ENCODE assay signal across 17 mouse cellular contexts in genomic region chr13:5919966-5920365, GRCm38 (mm10).
"Had no signal": no experiment of that assay in that cellular context is flagged by ENCODE, and none has a peak within 500 bp of the region (broad histone marks: within the 10 kb centered on the region; RNA-seq: fewer than 3 reads in every experiment).

No protein-coding gene starts in this region.

- H3K27ac ChIP-seq: neural tube, embryonic 12.5 days; neural tube, embryonic 13.5 days; neural tube, embryonic 15.5 days; stomach, embryonic 15.5 days; stomach, postnatal 0 days had no signal

- DNase-seq: retina, postnatal 1 day; right cerebral cortex, adult 18-20 months; right cerebral cortex, postnatal 14 days; right cerebral cortex, postnatal 25 days; right cerebral cortex, postnatal 4 days; spleen, adult 18-20 months; thymus, adult 18-20 months; thymus, adult 2 months; thymus, postnatal 14 days; thymus, postnatal 25 days; thymus, postnatal 36 days; thymus, postnatal 4 days had no signal

- H3K36me3 ChIP-seq: neural tube, embryonic 12.5 days; neural tube, embryonic 13.5 days; neural tube, embryonic 15.5 days; stomach, embryonic 15.5 days had no signal

- H3K4me2 ChIP-seq: neural tube, embryonic 12.5 days; neural tube, embryonic 13.5 days; neural tube, embryonic 15.5 days; stomach, embryonic 15.5 days had no signal

- H3K4me3 ChIP-seq: neural tube, embryonic 12.5 days; neural tube, embryonic 13.5 days; neural tube, embryonic 15.5 days; stomach, embryonic 15.5 days had no signal

- H3K9ac ChIP-seq: neural tube, embryonic 12.5 days; neural tube, embryonic 13.5 days; neural tube, embryonic 15.5 days; stomach, embryonic 15.5 days had no signal

- H3K4me1 ChIP-seq: neural tube, embryonic 12.5 days; neural tube, embryonic 13.5 days; neural tube, embryonic 15.5 days; stomach, embryonic 15.5 days had no signal

- H3K27me3 ChIP-seq: neural tube, embryonic 12.5 days; neural tube, embryonic 13.5 days; neural tube, embryonic 15.5 days; stomach, embryonic 15.5 days had no signal

- H3K9me3 ChIP-seq: neural tube, embryonic 12.5 days; neural tube, embryonic 13.5 days; neural tube, embryonic 15.5 days; stomach, embryonic 15.5 days had no signal
